21 mouse cellular contexts compared by ENCODE assay signal in the genomic region with DNA sequence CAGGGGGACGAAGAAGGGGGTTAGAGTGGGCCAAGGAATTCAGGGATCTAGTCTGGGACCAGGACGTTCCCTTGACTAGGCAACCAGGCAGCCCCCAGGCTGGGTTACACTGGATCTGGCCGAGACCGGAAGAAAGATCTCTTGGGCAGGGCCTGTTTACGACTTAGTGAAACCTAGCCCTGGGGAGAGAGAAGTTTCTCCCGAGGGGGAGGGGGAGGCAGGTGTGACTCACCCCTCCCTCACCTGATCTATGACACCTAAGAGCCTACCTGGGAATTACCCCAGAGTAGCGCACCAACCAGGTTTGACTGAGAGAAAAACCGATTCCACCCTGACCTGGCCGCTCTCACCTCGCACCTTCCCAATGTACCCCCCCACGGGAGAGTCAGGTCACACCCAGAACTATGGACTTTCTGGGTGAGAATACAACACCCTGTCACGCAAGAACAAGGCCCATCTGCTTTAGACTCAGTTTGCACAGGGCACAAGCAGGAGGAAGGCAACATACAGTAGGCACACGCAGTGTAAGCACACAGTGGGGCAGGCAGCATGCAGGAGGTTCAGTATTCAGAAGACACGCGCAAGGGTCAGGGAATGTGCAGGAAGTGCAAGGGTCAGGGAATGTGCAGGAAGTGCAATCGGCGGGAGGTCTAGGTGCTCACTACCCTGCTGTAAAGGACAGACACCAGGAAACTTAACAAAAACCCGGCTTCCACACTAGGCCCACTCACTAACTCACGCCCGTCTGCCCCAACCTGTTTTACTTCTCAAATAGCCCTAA. TPM values are rescaled to one million over a fixed set of nuclear protein-coding genes. Genes with fewer than 3 reads are reported as not detected.
DNase-seq lines count a peak whose midpoint lies in the region; ATAC-seq lines count a peak whose summit lies in the region.
"Had no signal": no experiment of that assay in that cellular context is flagged by ENCODE, and none has a peak within 500 bp of the region (broad histone marks: within the 10 kb centered on the region; RNA-seq: fewer than 3 reads in every experiment).

No protein-coding gene starts in this region.

- no peaks in the 10 kb centered on the region for H3K9me3 ChIP-seq in kidney, embryonic 14.5 days (ENCODE audit: control insufficient read depth, low read length)
- no peaks in the 10 kb centered on the region for H3K9me3 ChIP-seq in megakaryocyte, embryonic 14.5 days
- H3K9me3 ChIP-seq in embryonic facial prominence, embryonic 13.5 days = no peaks in the 10 kb centered on the region; the same call in 1 of the 2 replicates
- no peaks in the 10 kb centered on the region for H3K9me3 ChIP-seq in stomach, embryonic 15.5 days
- H3K9me3 ChIP-seq: hindbrain, embryonic 13.5 days; limb, embryonic 10.5 days; midbrain, embryonic 12.5 days; neural tube, embryonic 15.5 days had no signal

- no peak for ATAC-seq in kidney, embryonic 14.5 days (ENCODE audit: low FRiP score, low TSS enrichment)
- ATAC-seq in megakaryocyte, adult 5-6 weeks (ENCODE audit: poor library complexity, severe bottlenecking) = no peak
- ATAC-seq in embryonic facial prominence, embryonic 13.5 days (ENCODE audit: insufficient number of reproducible peaks, insufficient read depth, low FRiP score, low TSS enrichment, low read depth) = no peak
- ATAC-seq in stomach, embryonic 15.5 days (ENCODE audit: insufficient read depth, low FRiP score, low read depth) = no peak
- ATAC-seq in cerebellum, adult (ENCODE audit: insufficient number of reproducible peaks, low FRiP score, low TSS enrichment) = no peak

- H3K4me2 ChIP-seq in kidney, embryonic 14.5 days (replicated peaks; ENCODE audit: low read depth, low read length) = no peak overlapping the region
- H3K4me2 ChIP-seq in embryonic facial prominence, embryonic 13.5 days = no peak overlapping the region
- H3K4me2 ChIP-seq in stomach, embryonic 15.5 days = no peak overlapping the region

- DNase-seq in kidney, postnatal 14 days = no peak
- no peak for DNase-seq in frontal cortex, postnatal 25 days (ENCODE audit: low spot score in 2 of 2)
- DNase-seq: cerebellum, adult 11 months; gastrocnemius, postnatal 10 days; heart, adult 18-20 months; lung, postnatal 10 days had no signal

- 51% methylated on average over 20 of the region's 20 CpGs for WGBS in kidney, embryonic 14.5 days
- 58% methylated on average over 20 of the region's 20 CpGs for WGBS in embryonic facial prominence, embryonic 13.5 days
- 57% methylated on average over 20 of the region's 20 CpGs for WGBS in stomach, embryonic 15.5 days

- no peaks in the 10 kb centered on the region for H3K36me3 ChIP-seq in kidney, embryonic 14.5 days (ENCODE audit: control insufficient read depth, insufficient read depth, low read length)
- H3K36me3 ChIP-seq in megakaryocyte, embryonic 14.5 days (replicated peaks; ENCODE audit: low read length) = no peaks in the 10 kb centered on the region
- H3K36me3 ChIP-seq in embryonic facial prominence, embryonic 13.5 days = no peaks in the 10 kb centered on the region
- H3K36me3 ChIP-seq in stomach, embryonic 15.5 days = no peaks in the 10 kb centered on the region
- H3K36me3 ChIP-seq: hindbrain, embryonic 13.5 days; limb, embryonic 10.5 days; midbrain, embryonic 12.5 days; neural tube, embryonic 15.5 days had no signal

- no peaks in the 10 kb centered on the region for H3K27me3 ChIP-seq in kidney, embryonic 14.5 days (ENCODE audit: control insufficient read depth, insufficient read depth, low read length)
- H3K27me3 ChIP-seq in megakaryocyte, embryonic 14.5 days (replicated peaks) = peaks cover 24% of the 10 kb centered on the region
- peaks cover 8% of the 10 kb centered on the region for H3K27me3 ChIP-seq in embryonic facial prominence, embryonic 13.5 days
- no peaks in the 10 kb centered on the region for H3K27me3 ChIP-seq in stomach, embryonic 15.5 days (replicated peaks)

- H3K4me1 ChIP-seq in kidney, embryonic 14.5 days (ENCODE audit: control insufficient read depth, insufficient read depth, low read length) = 0 out of 2 replicates have a peak, but pooled peaks cover 5% of the 10 kb centered on the region
- peaks cover 36% of the 10 kb centered on the region for H3K4me1 ChIP-seq in megakaryocyte, embryonic 14.5 days
- H3K4me1 ChIP-seq in embryonic facial prominence, embryonic 13.5 days = peaks cover 11% of the 10 kb centered on the region
- peaks cover 26% of the 10 kb centered on the region for H3K4me1 ChIP-seq in stomach, embryonic 15.5 days

- no peak overlapping the region for H3K4me3 ChIP-seq in kidney, embryonic 14.5 days (ENCODE audit: low read length)
- H3K4me3 ChIP-seq in megakaryocyte, embryonic 14.5 days (replicated peaks) = peak overlapping the region; percentile 50
- no peak overlapping the region for H3K4me3 ChIP-seq in embryonic facial prominence, embryonic 13.5 days
- no peak overlapping the region for H3K4me3 ChIP-seq in stomach, embryonic 15.5 days (replicated peaks)
- H3K4me3 ChIP-seq: layer of hippocampus, adult 2 months; left cerebral cortex, adult 2 months; midbrain, embryonic 12.5 days; myocyte; neural tube, embryonic 15.5 days had no signal

- H3K9ac ChIP-seq in kidney, embryonic 14.5 days (ENCODE audit: low read depth, low read length) = no peak overlapping the region
- no peak overlapping the region for H3K9ac ChIP-seq in embryonic facial prominence, embryonic 13.5 days
- no peak overlapping the region for H3K9ac ChIP-seq in stomach, embryonic 15.5 days
- H3K9ac ChIP-seq: forebrain, postnatal 0 days; hindbrain, embryonic 13.5 days; midbrain, embryonic 12.5 days; neural tube, embryonic 15.5 days had no signal

- H3K27ac ChIP-seq in kidney, embryonic 14.5 days (ENCODE audit: low read depth, low read length) = peak overlapping the region; percentile 43; the same call in 1 of the 2 replicates
- peak overlapping the region; percentile 40; the same call in 1 of the 2 replicates for H3K27ac ChIP-seq in embryonic facial prominence, embryonic 13.5 days
- H3K27ac ChIP-seq in stomach, embryonic 15.5 days = peak overlapping the region; percentile 76
- H3K27ac ChIP-seq: hindbrain, embryonic 13.5 days; layer of hippocampus, adult 2 months; left cerebral cortex, adult 2 months; limb, embryonic 10.5 days; midbrain, embryonic 12.5 days; neural tube, embryonic 15.5 days had no signal

RNA-seq across cellular contexts. Expression of a gene that starts 18.7 kb away (rescaled TPM):
- polyA plus RNA-seq in kidney, embryonic 14.5 days (2014; fragmentation: Nextera tagmentation; extraction: Ambion mirVana) = 47.0 and 54.7 TPM in 2 replicates
- polyA plus RNA-seq in megakaryocyte, embryonic 14.5 days (2012; ENCODE audit: insufficient read depth, low replicate concordance) = 0.64 and 3.8 TPM in 2 replicates
- total RNA-seq in megakaryocyte, adult 5-6 weeks (2015) = not detected in 2 replicates
- total RNA-seq in megakaryocyte, adult 5-6 weeks (2017) = not detected in 2 replicates
- polyA plus RNA-seq in embryonic facial prominence, embryonic 13.5 days (2015; fragmentation: Nextera tagmentation; extraction: Ambion mirVana) = 14.8 and 26.4 TPM in 2 replicates
- 120 and 147 TPM in 2 replicates for polyA plus RNA-seq in stomach, embryonic 15.5 days (2015; fragmentation: Nextera tagmentation; extraction: Ambion mirVana)
- total RNA-seq: gastrocnemius, postnatal 10 days had no signal
- polyA plus RNA-seq: myocyte had no signal

RNA-seq across cellular contexts. Expression of a gene that starts 20.6 kb away (rescaled TPM):
- polyA plus RNA-seq in kidney, embryonic 14.5 days (2014; fragmentation: Nextera tagmentation; extraction: Ambion mirVana) = 73.4 and 76.1 TPM in 2 replicates
- not detected in 2 replicates for polyA plus RNA-seq in megakaryocyte, embryonic 14.5 days (2012; ENCODE audit: insufficient read depth, low replicate concordance)
- not detected in 2 replicates for total RNA-seq in megakaryocyte, adult 5-6 weeks (2015)
- total RNA-seq in megakaryocyte, adult 5-6 weeks (2017) = not detected in 2 replicates
- polyA plus RNA-seq in embryonic facial prominence, embryonic 13.5 days (2015; fragmentation: Nextera tagmentation; extraction: Ambion mirVana) = 21.0 and 22.9 TPM in 2 replicates
- polyA plus RNA-seq in stomach, embryonic 15.5 days (2015; fragmentation: Nextera tagmentation; extraction: Ambion mirVana) = 54.5 and 58.6 TPM in 2 replicates
- total RNA-seq: forebrain, postnatal 0 days; gastrocnemius, postnatal 10 days; layer of hippocampus, adult 2 months; left cerebral cortex, adult 2 months had no signal
- polyA plus RNA-seq: forebrain, postnatal 0 days; hindbrain, embryonic 13.5 days; myocyte had no signal

RNA-seq across cellular contexts. Expression of a gene that starts 35.2 kb away (rescaled TPM):
- polyA plus RNA-seq in kidney, embryonic 14.5 days (2014; fragmentation: Nextera tagmentation; extraction: Ambion mirVana) = 19.4 and 26.6 TPM in 2 replicates
- polyA plus RNA-seq in megakaryocyte, embryonic 14.5 days (2012; ENCODE audit: insufficient read depth, low replicate concordance) = 18.7 and 34.3 TPM in 2 replicates
- 0.46 and 3.0 TPM in 2 replicates for total RNA-seq in megakaryocyte, adult 5-6 weeks (2015)
- 0.89 and 1.3 TPM in 2 replicates for total RNA-seq in megakaryocyte, adult 5-6 weeks (2017)
- polyA plus RNA-seq in embryonic facial prominence, embryonic 13.5 days (2015; fragmentation: Nextera tagmentation; extraction: Ambion mirVana) = 21.1 and 21.4 TPM in 2 replicates
- polyA plus RNA-seq in stomach, embryonic 15.5 days (2015; fragmentation: Nextera tagmentation; extraction: Ambion mirVana) = 20.9 and 21.0 TPM in 2 replicates

RNA-seq across cellular contexts. Expression of a gene that starts 41.6 kb away (rescaled TPM):
- polyA plus RNA-seq in kidney, embryonic 14.5 days (2014; fragmentation: Nextera tagmentation; extraction: Ambion mirVana) = 73.5 and 78.9 TPM in 2 replicates
- polyA plus RNA-seq in megakaryocyte, embryonic 14.5 days (2012; ENCODE audit: insufficient read depth, low replicate concordance) = 23.7 and 34.3 TPM in 2 replicates
- 52.5 and 55.0 TPM in 2 replicates for total RNA-seq in megakaryocyte, adult 5-6 weeks (2015)
- total RNA-seq in megakaryocyte, adult 5-6 weeks (2017) = 22.9 and 32.7 TPM in 2 replicates
- 57.4 and 59.4 TPM in 2 replicates for polyA plus RNA-seq in embryonic facial prominence, embryonic 13.5 days (2015; fragmentation: Nextera tagmentation; extraction: Ambion mirVana)
- 70.9 and 78.9 TPM in 2 replicates for polyA plus RNA-seq in stomach, embryonic 15.5 days (2015; fragmentation: Nextera tagmentation; extraction: Ambion mirVana)

RNA-seq across cellular contexts. Expression of a gene that starts 52.0 kb away (rescaled TPM):
- polyA plus RNA-seq in kidney, embryonic 14.5 days (2014; fragmentation: Nextera tagmentation; extraction: Ambion mirVana) = 0.20 and 0.24 TPM in 2 replicates
- not detected in 2 replicates for polyA plus RNA-seq in megakaryocyte, embryonic 14.5 days (2012; ENCODE audit: insufficient read depth, low replicate concordance)
- total RNA-seq in megakaryocyte, adult 5-6 weeks (2015) = 7.8 and 8.2 TPM in 2 replicates
- total RNA-seq in megakaryocyte, adult 5-6 weeks (2017) = 2.9 and 7.7 TPM in 2 replicates
- polyA plus RNA-seq in embryonic facial prominence, embryonic 13.5 days (2015; fragmentation: Nextera tagmentation; extraction: Ambion mirVana) = 0.39 and 2.8 TPM in 2 replicates
- polyA plus RNA-seq in stomach, embryonic 15.5 days (2015; fragmentation: Nextera tagmentation; extraction: Ambion mirVana) = 7.9 and 22.3 TPM in 2 replicates
- total RNA-seq: forebrain, postnatal 0 days; heart, adult 18-20 months; layer of hippocampus, adult 2 months; left cerebral cortex, adult 2 months had no signal
- polyA plus RNA-seq: forebrain, postnatal 0 days; hindbrain, embryonic 13.5 days; kidney, adult 2 months; myocyte; neural tube, embryonic 15.5 days had no signal

Comparison
In these comparisons a context has a peak if more than half of its experiments do, and no peak if none do; other contexts are left out.
1. RNA of a gene that starts 20.6 kb away (polyA plus RNA-seq): 73.4 to 76.1 TPM in kidney, embryonic 14.5 days, 54.5 to 58.6 TPM in stomach, embryonic 15.5 days and 21.0 to 22.9 TPM in embryonic facial prominence, embryonic 13.5 days; not detected in megakaryocyte, embryonic 14.5 days; every median in the first group is over 10 times any median in the second.
2. Peak in every context shown above with its lines, with median percentiles within 50 percentile points of each other: H3K27ac ChIP-seq.